Mouse (Mus musculus): ENCODE measurements around the gene Asb4.

DNA sequence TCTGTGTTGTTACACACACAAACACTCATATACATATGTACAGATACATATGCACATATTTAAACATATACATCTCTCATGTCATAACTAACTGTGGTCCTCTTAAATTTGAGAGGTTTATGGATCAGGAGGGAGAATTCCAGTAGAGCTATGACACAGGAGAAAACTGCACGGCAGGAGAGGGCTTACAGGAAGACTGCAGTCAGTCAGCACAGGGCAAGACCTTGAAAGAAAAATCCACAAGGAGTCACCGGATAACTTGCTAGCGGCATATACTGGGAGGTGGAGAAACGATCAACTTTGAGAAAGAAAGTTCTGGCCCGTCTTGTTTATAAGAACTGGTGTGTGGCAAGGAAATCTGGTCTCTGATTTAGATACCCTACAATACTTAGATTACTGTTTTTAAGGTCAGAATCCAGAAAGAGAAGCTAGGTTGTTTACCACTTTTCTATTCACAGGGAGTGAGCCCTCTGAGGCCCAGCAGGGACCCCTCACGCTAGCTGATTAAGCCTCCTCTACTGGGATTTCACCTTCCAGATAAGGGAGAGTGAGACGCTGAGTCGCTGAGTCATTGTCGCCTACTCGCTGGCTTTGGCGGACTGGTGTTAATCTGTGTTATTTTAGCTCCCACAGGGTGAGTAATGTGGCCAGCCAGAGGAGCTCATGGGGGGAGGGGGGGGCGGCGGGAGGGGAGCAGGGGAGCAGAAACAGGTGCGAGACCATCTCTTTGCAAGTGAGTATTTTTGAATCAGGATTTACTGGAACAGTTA, 59.3 kb downstream of the Asb4 start:
- TF ChIP-seq CTCF (conservative IDR thresholded peaks at IDR 0.05; ENCODE audit: insufficient read depth, insufficient read length, low read depth, low read length) (no peak), POLR2A (IDR thresholded peaks at IDR 0.05; ENCODE audit: low read depth, low read length) (no peak)

All from kidney, adult 2 months (tissue).